Mouse (Mus musculus) heart, embryonic 14.5 days (tissue): ENCODE measurements around the gene Tas2r135. TPM values are rescaled to one million over a fixed set of nuclear protein-coding genes. Genes with fewer than 3 reads are reported as not detected.

Experiments
- ATAC-seq: fragments of 200-750 bp; cut with Nextera tagmentation; 2 replicates; pipeline ENCODE4 v1.8.0; 2017; ENCODE audit warnings: low read depth, moderate TSS enrichment; ENCODE audit not compliant: insufficient number of reproducible peaks, insufficient read depth, low FRiP score
- H3K27ac ChIP-seq, 2 experiments: fragments of 200-500 bp in 1 of 2; fragments of 300-500 bp in 1 of 2; sonication (generic) in 1 of 2; replicated peaks in 1 of 2; 2 replicates each; pipeline ENCODE4 v1.5.1; 2012 to 2014; ENCODE audit warnings: low read depth in 2 of 2, low read length in 2 of 2, control low read depth in 1 of 2, mild to moderate bottlenecking in 1 of 2, mixed read lengths in 1 of 2; ENCODE audit not compliant: control insufficient read depth in 1 of 2, insufficient read depth in 1 of 2
- H3K27me3 ChIP-seq: fragments of 300-500 bp; sonication (generic); 2 replicates; pipeline ENCODE4 v1.6.1; 2014; ENCODE audit warnings: mild to moderate bottlenecking, low read length, control low read depth; ENCODE audit not compliant: control insufficient read depth, insufficient read depth
- H3K36me3 ChIP-seq: fragments of 300-500 bp; sonication (generic); 2 replicates; pipeline ENCODE4 v1.6.1; 2014; ENCODE audit warnings: mild to moderate bottlenecking, control low read depth, low read length, mixed read lengths; ENCODE audit not compliant: control insufficient read depth, insufficient read depth
- H3K4me1 ChIP-seq, 2 experiments: fragments of 200-500 bp in 1 of 2; fragments of 300-500 bp in 1 of 2; sonication (generic) in 1 of 2; 2 replicates each; pipeline ENCODE4 v1.6.1; 2012 to 2014; ENCODE audit warnings: low read length in 2 of 2, control low read depth in 1 of 2, mixed read lengths in 1 of 2; ENCODE audit not compliant: control insufficient read depth in 2 of 2, insufficient read depth in 2 of 2
- H3K4me2 ChIP-seq: fragments of 300-500 bp; sonication (generic); 2 replicates; pipeline ENCODE4 v1.6.1; 2014; ENCODE audit warnings: mild to moderate bottlenecking, low read length
- H3K4me3 ChIP-seq, 2 experiments: fragments of 200-500 bp in 1 of 2; fragments of 300-500 bp in 1 of 2; sonication (generic) in 1 of 2; 2 replicates each; pipeline ENCODE4 v1.5.1; 2012 to 2014; ENCODE audit warnings: low read length in 2 of 2, mild to moderate bottlenecking in 2 of 2, control low read depth in 1 of 2, low read depth in 1 of 2, moderate library complexity in 1 of 2; ENCODE audit not compliant: control insufficient read depth in 1 of 2, insufficient read depth in 1 of 2
- H3K9ac ChIP-seq: fragments of 300-500 bp; sonication (generic); 2 replicates; pipeline ENCODE4 v1.6.1; 2014; ENCODE audit warnings: mild to moderate bottlenecking, low read length
- H3K9me3 ChIP-seq: fragments of 300-500 bp; sonication (generic); 2 replicates; pipeline ENCODE4 v1.6.1; 2016; ENCODE audit warnings: low read length, control low read depth; ENCODE audit not compliant: control insufficient read depth
- WGBS: fragments of 180-500 bp; shearing (Covaris S2); extraction: QIAGEN DNeasy Blood & Tissue Kit; methylation state at CpG from one replicate; pipeline ENCODE4 v1.1.7; 2014; 5-methylcytosine and 5-hydroxymethylcytosine counted together
- polyA plus RNA-seq: library from polyadenylated mRNA; unstranded; fragments of >200 nt; fragmentation: Nextera tagmentation; extraction: Ambion mirVana; gene quantifications from 2 replicates; pipeline ENCODE4 v1.2.1, GENCODE M21; 2014

Gene Tas2r135
- polyA plus RNA-seq, 1 experiment from 2014 or later: not detected

- WGBS: 83% methylated on average over 13 of the region's 13 CpGs
Measured at GRCm38 (mm10) chr6:42361041-42361895, 44.0 kb upstream of the Tas2r135 start.

GRCm38 (mm10) chr6:42362074-42362473, 43.2 kb upstream of the Tas2r135 start:
- Histone ChIP-seq H3K4me1 (peaks cover 29 to 43% of the 10 kb centered on the region in 2 experiments), H3K9me3 (no peaks in the 10 kb centered on the region), H3K4me2 (no peak overlapping the region), H3K27me3 (no peaks in the 10 kb centered on the region), H3K36me3 (peaks cover 48% of the 10 kb centered on the region), H3K4me3 (no peak overlapping the region), H3K27ac (peak overlapping the region; percentile 10 to 57; a peak in 3 of 4 replicates), H3K9ac (peak overlapping the region; percentile 30; the same call in 1 of the 2 replicates)
- 38% methylated on average over 1 of the region's 1 CpGs for WGBS
- ATAC-seq: no peak

More at GRCm38 (mm10) chr6:42361041-42361895, 44.0 kb upstream of the Tas2r135 start:
- Histone ChIP-seq H3K9ac (no peak overlapping the region), H3K4me3 (no peak overlapping the region), H3K4me2 (no peak overlapping the region), H3K9me3 (no peaks in the 10 kb centered on the region), H3K4me1 (peaks cover 31 to 50% of the 10 kb centered on the region in 2 experiments), H3K27me3 (no peaks in the 10 kb centered on the region), H3K27ac (peak overlapping the region; percentile 10 to 57; a peak in 2 of 4 replicates), H3K36me3 (peaks cover 56% of the 10 kb centered on the region)
- ATAC-seq: no peak

GRCm38 (mm10) chr6:42362497-42362896, 42.7 kb upstream of the Tas2r135 start:
- no peak overlapping the region for H3K4me2 ChIP-seq
- no peak for ATAC-seq
- peak overlapping the region; percentile 10 to 57; a peak in 3 of 4 replicates for H3K27ac ChIP-seq
- H3K4me3 ChIP-seq: no peak overlapping the region
- peaks cover 29 to 39% of the 10 kb centered on the region in 2 experiments for H3K4me1 ChIP-seq
- WGBS: 60% methylated on average over 1 of the region's 1 CpGs
- peaks cover 44% of the 10 kb centered on the region for H3K36me3 ChIP-seq
- no peaks in the 10 kb centered on the region for H3K9me3 ChIP-seq
- peak overlapping the region; percentile 30; the same call in 1 of the 2 replicates for H3K9ac ChIP-seq
- no peaks in the 10 kb centered on the region for H3K27me3 ChIP-seq

- H3K36me3 ChIP-seq: peaks cover 39% of the 10 kb centered on the region
- no peaks in the 10 kb centered on the region for H3K9me3 ChIP-seq
- no peak overlapping the region for H3K9ac ChIP-seq
- no peaks in the 10 kb centered on the region for H3K27me3 ChIP-seq
- no peak for ATAC-seq
- no peak overlapping the region for H3K4me2 ChIP-seq
- H3K4me1 ChIP-seq: peaks cover 28 to 34% of the 10 kb centered on the region in 2 experiments
- no peak overlapping the region for H3K4me3 ChIP-seq
- peak overlapping the region in 1 of 2 experiments; percentile 57; a peak in 1 of 4 replicates for H3K27ac ChIP-seq
- WGBS: 27% methylated on average over 3 of the region's 3 CpGs
Measured at GRCm38 (mm10) chr6:42362974-42363373, 42.3 kb upstream of the Tas2r135 start.

- ATAC-seq: no peak
- H3K9me3 ChIP-seq: no peaks in the 10 kb centered on the region
- no peak overlapping the region for H3K4me3 ChIP-seq
- peaks cover 21 to 27% of the 10 kb centered on the region in 2 experiments for H3K4me1 ChIP-seq
- H3K27ac ChIP-seq: no peak overlapping the region
- no peaks in the 10 kb centered on the region for H3K27me3 ChIP-seq
- WGBS: 78% methylated on average over 4 of the region's 4 CpGs
- H3K4me2 ChIP-seq: no peak overlapping the region
- no peak overlapping the region for H3K9ac ChIP-seq
- H3K36me3 ChIP-seq: peaks cover 28% of the 10 kb centered on the region
Measured at GRCm38 (mm10) chr6:42364066-42364465, 41.2 kb upstream of the Tas2r135 start.

GRCm38 (mm10) chr6:42364607-42365006, 40.6 kb upstream of the Tas2r135 start:
- Histone ChIP-seq H3K36me3 (peaks cover 22% of the 10 kb centered on the region), H3K4me1 (peaks cover 18 to 24% of the 10 kb centered on the region in 2 experiments), H3K27ac (no peak overlapping the region), H3K4me2 (no peak overlapping the region), H3K9me3 (no peaks in the 10 kb centered on the region), H3K4me3 (no peak overlapping the region), H3K9ac (no peak overlapping the region), H3K27me3 (no peaks in the 10 kb centered on the region)
- ATAC-seq: no peak
- WGBS: 87% methylated on average over 15 of the region's 15 CpGs

- no peak for ATAC-seq
- H3K27me3 ChIP-seq: no peaks in the 10 kb centered on the region
- no peaks in the 10 kb centered on the region for H3K9me3 ChIP-seq
- no peak overlapping the region for H3K9ac ChIP-seq
- H3K4me3 ChIP-seq: no peak overlapping the region
- no peak overlapping the region for H3K4me2 ChIP-seq
- peaks cover 14 to 24% of the 10 kb centered on the region in 2 experiments for H3K4me1 ChIP-seq
- 85% methylated on average over 6 of the region's 6 CpGs for WGBS
- H3K27ac ChIP-seq: no peak overlapping the region
- H3K36me3 ChIP-seq: peaks cover 16% of the 10 kb centered on the region
Measured at GRCm38 (mm10) chr6:42365215-42365614, 40.0 kb upstream of the Tas2r135 start.
